Mouse (Mus musculus): ENCODE data around the gene Celf5. TPM values are rescaled to one million over a fixed set of nuclear protein-coding genes. Genes with fewer than 3 reads are reported as not detected.
A peak's percentile ranks its signal among the peaks of the same experiment; 100 is the strongest.

Celf5 gene
- polyA plus RNA-seq, 1 experiment from 2014 or later, result 0.04 TPM

DNA sequence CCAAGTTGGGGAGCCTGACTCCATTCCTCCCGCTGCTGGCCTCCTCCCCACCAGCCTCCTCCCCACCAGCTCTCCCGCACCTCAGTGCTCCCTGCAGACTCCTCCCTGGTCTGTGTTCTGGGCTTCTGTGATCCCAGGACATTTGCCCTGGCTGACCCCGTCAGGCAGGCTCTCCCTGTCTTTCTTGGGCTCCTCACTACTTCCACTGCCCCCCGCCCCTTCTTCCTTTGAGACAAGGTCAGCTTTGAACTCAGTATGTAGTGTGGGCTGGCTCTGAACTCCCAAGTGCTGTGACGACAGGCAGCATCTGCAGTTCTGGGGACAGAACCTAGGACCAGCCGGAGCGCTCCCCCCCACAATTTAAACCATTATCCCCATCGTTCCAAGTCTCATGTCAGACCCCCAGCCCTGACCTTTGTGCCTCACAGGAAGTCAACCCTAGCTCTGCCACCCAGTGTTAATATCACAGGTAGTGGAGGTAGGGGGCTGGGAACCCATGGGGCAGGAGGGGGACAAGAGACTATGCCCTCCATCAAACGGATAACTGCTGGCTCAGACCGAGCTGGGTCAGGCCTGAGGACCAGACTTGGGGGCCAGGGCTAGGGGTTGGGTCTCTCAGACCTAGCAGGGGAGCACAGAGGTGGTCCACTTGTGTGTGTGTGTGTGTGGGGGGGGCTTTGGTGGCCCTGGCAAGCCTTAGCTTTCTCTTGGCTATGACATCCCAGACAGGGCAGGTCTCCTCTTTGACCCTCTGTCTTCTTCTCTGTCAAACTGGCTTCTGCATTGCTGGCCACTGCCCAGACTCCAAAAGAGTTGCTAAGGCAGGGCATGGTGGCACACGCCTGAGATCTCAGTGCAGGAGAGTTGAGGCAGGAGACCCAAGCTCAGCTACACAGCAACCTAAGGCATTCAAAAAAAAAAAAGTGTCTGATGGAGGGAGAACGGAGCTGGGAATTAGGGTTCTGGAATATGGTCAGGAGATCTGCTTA, 65.0 kb downstream of the Celf5 start:
- 70% methylated on average over 12 of the region's 12 CpGs for WGBS (ENCODE audit: missing documents)
- Histone ChIP-seq H3K4me3 (ENCODE audit: inconsistent target) (no peak overlapping the region), H3K27ac (no peak overlapping the region), H3K36me3 (ENCODE audit: inconsistent target) (no peaks in the 10 kb centered on the region), H3K79me2 (ENCODE audit: inconsistent target) (peaks cover 97% of the 10 kb centered on the region)

DNA sequence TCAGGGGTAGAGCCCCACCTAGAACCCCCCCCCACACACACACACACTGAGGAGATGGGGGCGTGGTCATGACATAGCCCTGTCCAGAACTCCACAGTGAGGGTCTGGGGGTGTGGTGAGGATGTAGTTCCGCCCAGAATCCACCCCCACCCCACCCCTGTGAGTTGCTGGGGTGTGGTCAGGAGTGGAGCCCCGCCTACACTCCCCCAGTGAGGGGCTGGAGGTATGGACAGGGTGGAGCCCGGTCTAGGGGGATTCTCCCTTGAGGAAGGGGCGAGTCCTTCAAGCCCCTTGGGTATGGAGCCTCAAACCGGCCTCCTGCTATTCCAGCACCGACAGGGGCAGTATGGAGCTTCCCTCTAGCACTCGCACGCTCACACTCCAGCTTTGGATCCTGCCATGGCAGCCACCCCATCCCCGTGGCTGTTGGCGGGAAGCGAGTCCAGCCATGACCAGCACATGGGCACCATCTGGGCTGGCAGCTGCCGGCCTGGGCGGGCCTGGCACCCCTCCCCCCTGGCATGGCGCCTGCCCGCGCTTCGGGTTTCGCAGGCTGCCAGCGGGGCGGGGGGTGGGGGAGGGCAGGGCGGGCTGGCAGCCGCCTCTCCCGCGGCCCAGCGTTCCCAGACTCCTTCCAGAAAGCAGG, 65.8 kb downstream of the Celf5 start:
- H3K4me3 ChIP-seq (ENCODE audit: inconsistent target), result no peak overlapping the region
- H3K27ac ChIP-seq, result no peak overlapping the region
- 22% methylated on average over 17 of the region's 26 CpGs for WGBS (ENCODE audit: missing documents)
- H3K79me2 ChIP-seq (ENCODE audit: inconsistent target), result peaks cover 97% of the 10 kb centered on the region
- H3K36me3 ChIP-seq (ENCODE audit: inconsistent target), result no peaks in the 10 kb centered on the region

DNA sequence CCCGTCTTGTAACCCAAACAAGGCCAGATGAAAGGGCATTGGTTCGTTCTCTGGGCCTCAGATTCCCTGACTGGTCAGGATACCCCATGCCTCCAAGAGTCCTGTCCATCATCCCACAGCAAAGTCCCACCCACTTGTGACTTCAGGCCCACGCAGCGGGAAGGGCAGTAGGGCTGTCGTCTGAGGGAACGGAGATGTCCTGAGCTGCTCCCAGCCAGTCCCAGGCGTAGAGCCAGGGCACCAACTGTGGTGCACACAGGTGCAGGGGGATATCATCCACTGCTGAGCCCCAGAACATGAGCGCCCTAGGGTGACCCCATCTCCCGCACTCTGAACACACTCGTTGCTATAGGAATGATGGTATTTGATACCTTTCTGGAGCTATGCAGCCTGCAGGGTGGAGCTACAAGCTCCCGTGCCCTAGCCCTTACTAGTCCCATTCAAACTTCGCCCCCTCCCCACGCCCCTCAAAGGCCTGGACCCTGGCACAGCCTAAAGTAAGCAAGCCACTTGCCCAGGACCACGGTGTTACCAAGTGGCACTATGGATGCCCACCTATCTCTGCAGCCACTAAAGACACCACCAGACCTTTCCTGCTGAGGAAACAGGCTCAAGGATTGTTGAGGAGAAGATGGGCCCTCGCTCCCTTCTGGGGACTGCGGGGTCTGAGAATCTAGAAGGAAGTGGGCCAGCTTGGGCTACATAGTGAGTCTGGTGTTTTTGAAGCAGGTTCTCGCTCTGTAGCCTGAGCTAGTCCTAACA, 66.8 kb downstream of the Celf5 start:
- H3K79me2 ChIP-seq (ENCODE audit: inconsistent target), result peaks cover 97% of the 10 kb centered on the region
- no peak overlapping the region for H3K4me3 ChIP-seq (ENCODE audit: inconsistent target)
- no peaks in the 10 kb centered on the region for H3K36me3 ChIP-seq (ENCODE audit: inconsistent target)
- no peak overlapping the region for H3K27ac ChIP-seq
- WGBS (ENCODE audit: missing documents), result 91% methylated on average over 17 of the region's 17 CpGs

DNA sequence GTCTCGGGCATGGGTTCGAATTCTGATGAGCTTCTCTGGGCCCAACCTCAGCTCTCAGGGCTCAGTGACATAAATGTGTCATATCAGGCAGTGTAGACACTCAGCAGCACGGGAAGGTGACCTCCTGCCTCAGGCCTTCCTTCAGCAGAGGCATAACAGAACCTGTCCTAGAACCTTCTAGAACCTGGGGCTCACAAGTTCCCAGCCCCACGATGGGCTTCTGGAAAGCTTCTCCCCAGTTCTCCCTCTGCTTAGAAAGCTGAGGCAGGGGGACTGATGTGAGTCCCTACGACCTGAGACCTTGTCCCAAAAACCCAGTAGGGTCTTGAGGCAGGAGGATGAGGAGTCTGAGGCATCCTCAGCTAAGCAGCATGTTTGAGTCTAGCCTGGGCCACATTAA, 67.4 kb downstream of the Celf5 start:
- H3K4me3 ChIP-seq (ENCODE audit: inconsistent target), result no peak overlapping the region
- no peaks in the 10 kb centered on the region for H3K36me3 ChIP-seq (ENCODE audit: inconsistent target)
- H3K79me2 ChIP-seq (ENCODE audit: inconsistent target), result peaks cover 94% of the 10 kb centered on the region
- peak overlapping the region; percentile 67; the same call in 1 of the 2 replicates for H3K27ac ChIP-seq
- 76% methylated on average over 5 of the region's 5 CpGs for WGBS (ENCODE audit: missing documents)

DNA sequence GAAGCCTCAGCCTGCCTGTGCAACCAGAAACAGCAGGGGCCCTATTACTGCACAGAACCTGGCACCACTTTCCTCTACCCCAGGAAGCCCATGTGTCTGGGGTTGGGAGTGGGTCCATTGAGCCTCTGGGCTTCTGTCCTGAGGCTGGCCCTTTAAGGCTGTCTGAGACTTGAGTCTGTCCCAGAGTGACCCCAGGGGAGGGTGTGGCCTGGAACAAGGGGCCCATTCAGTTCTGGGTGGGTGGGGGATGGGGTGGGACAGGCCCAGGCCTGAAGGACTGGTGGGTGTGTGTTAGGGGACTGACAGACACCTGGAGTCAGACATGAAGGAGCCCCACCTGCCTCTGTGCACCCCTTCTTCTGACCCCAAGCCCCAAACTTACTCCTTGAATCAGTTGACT, 67.8 kb downstream of the Celf5 start:
- Histone ChIP-seq H3K4me3 (ENCODE audit: inconsistent target) (peak overlapping the region; percentile 27), H3K36me3 (ENCODE audit: inconsistent target) (no peaks in the 10 kb centered on the region), H3K27ac (peak overlapping the region; percentile 67), H3K79me2 (ENCODE audit: inconsistent target) (peaks cover 94% of the 10 kb centered on the region)

DNA sequence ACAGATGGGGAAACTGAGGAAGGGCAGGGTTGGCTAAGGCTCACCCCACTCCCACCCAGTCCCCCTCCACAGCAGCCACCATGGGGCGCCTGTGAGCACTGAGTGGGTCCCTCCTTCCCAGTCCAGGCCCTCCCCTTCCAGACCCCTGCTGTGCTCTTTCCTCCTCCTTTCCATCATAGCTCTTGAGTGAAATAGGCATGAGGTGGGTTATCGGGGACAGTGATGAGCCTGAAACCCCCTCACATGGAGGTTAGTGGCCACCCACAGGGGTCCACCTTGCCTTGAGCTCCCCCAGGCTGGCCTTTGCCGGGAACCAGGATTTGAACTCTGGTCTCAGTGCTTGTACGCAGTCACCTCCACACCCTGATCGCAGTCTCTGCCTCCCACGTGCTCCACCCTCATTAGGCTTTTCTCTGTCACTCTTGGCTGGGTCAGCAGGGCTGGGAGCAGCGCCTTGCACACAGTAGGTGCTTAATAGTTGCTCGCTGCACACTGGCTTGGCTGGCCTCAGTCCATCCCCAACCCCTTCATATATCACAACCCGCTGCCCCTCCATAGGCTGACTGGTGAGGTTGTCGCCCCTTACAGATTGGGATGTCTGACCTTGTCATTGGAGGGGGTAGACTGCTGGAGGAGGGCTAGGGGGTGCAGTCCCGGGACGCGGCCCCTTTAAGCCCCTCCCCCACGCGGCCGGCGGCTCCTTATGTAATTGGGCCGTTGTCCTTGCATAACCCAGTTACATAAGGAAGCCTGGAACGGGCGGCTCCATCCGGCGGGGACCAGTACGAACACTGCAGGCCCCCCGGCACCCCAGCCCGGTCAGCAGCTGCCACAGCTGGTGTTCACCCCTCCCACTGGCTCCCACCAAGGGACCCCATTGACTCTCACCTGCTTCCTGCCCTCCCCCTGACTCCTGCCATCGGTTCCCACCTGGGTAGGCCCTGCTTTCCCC, 68.9 kb downstream of the Celf5 start:
- peak overlapping the region; percentile 67 for H3K27ac ChIP-seq
- WGBS (ENCODE audit: missing documents), result 18% methylated on average over 25 of the region's 26 CpGs
- H3K36me3 ChIP-seq (ENCODE audit: inconsistent target), result no peaks in the 10 kb centered on the region
- H3K79me2 ChIP-seq (ENCODE audit: inconsistent target), result peaks cover 89% of the 10 kb centered on the region; the same call in 1 of the 2 replicates
- H3K4me3 ChIP-seq (ENCODE audit: inconsistent target), result peak overlapping the region; percentile 27

DNA sequence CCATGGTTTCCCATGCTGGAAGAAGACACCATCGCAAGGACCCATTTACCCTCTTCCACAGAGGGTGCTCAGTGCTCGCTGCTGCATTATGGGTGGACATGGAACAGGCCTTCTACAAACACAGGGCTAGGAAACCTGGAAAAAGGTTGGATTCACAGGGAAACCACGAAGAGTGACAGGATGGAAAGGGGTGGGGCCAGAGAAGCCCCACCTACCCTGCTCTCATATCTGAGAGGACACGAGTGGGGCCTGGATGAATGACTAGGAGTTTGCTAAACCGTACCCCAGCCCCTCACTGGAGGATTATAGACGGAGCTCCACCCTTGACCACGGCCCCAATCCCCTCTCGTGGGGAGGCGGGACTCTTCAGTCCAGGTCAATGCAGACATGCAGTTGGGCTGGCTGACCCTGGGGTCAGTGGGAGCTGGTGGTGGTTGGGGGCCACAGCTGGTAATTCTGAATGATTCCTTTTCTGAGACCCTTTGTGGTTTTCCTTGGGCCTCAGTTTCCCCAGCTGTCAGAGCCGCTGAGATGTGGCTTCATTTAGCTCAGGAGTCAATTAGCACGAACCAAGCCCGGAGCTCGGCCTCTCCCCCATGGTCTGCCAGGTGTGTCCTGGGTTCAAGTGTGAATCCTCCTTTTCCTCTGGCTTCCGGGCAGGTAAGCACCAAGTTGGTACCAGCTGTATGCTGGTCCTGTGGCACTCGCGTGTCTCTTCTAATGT, 69.8 kb downstream of the Celf5 start:
- WGBS (ENCODE audit: missing documents), result 79% methylated on average over 16 of the region's 16 CpGs
- Histone ChIP-seq H3K79me2 (ENCODE audit: inconsistent target) (peaks cover 81% of the 10 kb centered on the region; the same call in 1 of the 2 replicates), H3K27ac (peak overlapping the region; percentile 67; the same call in 1 of the 2 replicates), H3K4me3 (ENCODE audit: inconsistent target) (no peak overlapping the region), H3K36me3 (ENCODE audit: inconsistent target) (no peaks in the 10 kb centered on the region)

DNA sequence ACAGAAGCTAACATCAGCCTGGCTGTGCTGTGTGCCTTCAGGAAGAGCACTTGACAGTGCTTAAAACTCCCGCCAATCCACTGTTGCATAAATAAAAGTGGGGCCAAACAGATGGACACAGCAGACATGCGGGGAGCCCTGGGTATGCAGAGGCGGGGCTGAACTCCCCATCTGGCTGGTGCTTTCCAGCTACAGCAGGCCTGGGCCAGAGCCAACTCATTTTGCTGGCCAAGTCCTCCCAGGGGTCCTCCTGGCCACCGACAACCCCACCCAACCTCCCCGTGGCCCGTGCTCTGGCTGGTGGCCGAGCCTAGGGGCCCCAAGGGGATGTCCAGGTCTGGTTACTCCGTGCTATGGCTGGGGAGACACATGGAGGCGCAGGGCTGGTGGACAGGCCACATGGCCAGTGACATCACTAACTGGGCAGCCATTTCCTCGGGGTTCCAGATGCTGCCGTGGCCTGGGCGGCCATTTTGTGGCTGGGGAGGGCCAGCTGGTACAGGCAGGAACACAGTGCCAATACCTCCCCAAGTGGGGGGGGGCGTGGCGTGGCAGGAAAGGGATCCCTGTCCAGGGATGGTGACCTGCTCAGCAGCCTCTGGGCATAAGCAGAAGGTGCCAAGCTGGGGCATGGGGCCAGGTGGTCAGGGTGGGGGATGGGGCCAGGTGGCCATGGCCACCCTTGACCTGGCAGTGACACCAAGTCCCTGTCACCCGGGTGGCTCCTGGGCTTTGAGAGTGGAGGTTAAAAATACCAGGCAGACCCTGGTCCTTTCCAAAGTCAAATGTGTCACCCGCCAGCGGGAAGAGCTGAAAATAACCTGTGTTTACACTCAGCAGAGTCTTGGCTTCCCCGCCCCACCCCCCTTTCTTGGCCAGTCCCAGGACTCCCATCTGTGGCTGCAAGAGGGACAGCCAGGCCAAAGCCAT, 70.8 kb downstream of the Celf5 start:
- H3K79me2 ChIP-seq (ENCODE audit: inconsistent target), result peaks cover 80% of the 10 kb centered on the region
- H3K27ac ChIP-seq, result 0 out of 2 replicates have a peak overlapping the region, but pooled peaks have one; percentile 93
- no peaks in the 10 kb centered on the region for H3K36me3 ChIP-seq (ENCODE audit: inconsistent target)
- WGBS (ENCODE audit: missing documents), result 71% methylated on average over 18 of the region's 18 CpGs
- H3K4me3 ChIP-seq (ENCODE audit: inconsistent target), result no peak overlapping the region

DNA sequence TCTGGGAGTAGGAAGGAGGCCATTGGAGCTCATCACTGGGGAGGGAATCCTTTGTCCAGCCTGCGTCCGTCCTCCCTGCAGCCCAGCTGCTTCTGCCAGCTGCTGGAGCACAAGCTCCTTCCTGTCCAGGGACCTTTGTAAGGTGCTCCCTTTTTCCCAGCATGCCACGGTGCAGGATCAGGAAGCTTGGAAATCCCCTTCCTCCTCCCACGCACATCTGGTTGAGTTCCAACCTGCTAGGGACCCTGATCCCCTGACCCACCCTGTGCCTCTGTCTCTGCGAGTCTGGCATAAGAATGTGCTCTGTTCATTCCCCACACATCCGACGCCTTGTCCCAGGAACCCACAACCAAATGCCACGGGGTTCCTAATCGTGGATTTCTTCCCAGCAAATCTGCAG, 71.5 kb downstream of the Celf5 start:
- H3K27ac ChIP-seq, result peak overlapping the region; percentile 93
- 78% methylated on average over 9 of the region's 9 CpGs for WGBS (ENCODE audit: missing documents)
- peaks cover 80% of the 10 kb centered on the region for H3K79me2 ChIP-seq (ENCODE audit: inconsistent target)
- no peak overlapping the region for H3K4me3 ChIP-seq (ENCODE audit: inconsistent target)
- H3K36me3 ChIP-seq (ENCODE audit: inconsistent target), result no peaks in the 10 kb centered on the region

DNA sequence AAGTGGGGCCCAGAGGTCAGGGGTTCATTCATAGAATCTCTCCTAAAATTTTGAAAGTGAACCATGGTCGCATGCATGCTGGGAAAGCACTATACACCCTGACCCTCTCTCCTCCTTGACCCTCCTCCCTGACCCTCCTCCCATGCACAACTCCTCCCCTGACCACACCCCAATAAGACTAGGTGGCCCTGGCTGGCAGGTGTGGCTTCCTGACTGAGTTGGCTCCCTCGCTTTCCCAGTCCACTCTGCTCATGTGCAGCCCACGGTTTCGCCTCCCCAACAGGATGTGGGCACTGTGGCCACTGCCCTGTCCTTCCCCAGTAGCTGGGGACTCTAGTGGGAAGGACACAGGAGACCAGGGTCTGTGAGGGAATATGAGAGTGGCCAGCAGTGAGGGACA, 72.2 kb downstream of the Celf5 start:
- no peaks in the 10 kb centered on the region for H3K36me3 ChIP-seq (ENCODE audit: inconsistent target)

DNA sequence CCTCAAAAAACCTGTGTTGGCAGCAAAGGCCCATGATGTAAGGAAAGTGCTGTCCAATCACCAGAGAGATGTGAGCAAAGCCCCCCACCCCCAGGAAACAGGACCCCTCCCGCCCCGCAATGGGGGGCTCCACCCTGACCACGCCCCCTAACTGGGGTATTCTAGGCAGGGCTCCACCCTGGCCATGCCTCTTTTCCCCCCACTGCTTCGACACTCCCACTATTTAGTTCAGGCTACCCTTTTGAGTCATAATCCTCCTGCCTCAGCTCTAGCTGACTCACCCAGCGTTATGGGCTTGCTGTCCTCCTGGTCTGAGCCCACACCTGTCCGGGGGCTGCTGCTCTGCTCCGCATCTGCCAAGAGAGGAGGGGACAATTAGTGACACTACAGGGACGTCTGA, 73.2 kb downstream of the Celf5 start:
- Histone ChIP-seq H3K4me3 (ENCODE audit: inconsistent target) (peak overlapping the region; percentile 22), H3K27ac (peak overlapping the region; percentile 93), H3K36me3 (ENCODE audit: inconsistent target) (peaks cover under 1% of the 10 kb centered on the region; the same call in 1 of the 2 replicates), H3K79me2 (ENCODE audit: inconsistent target) (peaks cover 78% of the 10 kb centered on the region)
- WGBS (ENCODE audit: missing documents), result 25% methylated on average over 7 of the region's 8 CpGs

More for the DNA sequence above, 72.2 kb downstream of the Celf5 start:
- Histone ChIP-seq H3K79me2 (ENCODE audit: inconsistent target) (peaks cover 80% of the 10 kb centered on the region), H3K4me3 (ENCODE audit: inconsistent target) (peak overlapping the region; percentile 22), H3K27ac (peak overlapping the region; percentile 93)
- WGBS (ENCODE audit: missing documents), result 25% methylated on average over 4 of the region's 4 CpGs
